Mouse (Mus musculus): ENCODE measurements around the gene Celf1.
"Not testable (repeated sequence)": the region's sequence is repeated elsewhere in the genome, so short reads cannot be mapped to it uniquely, and the experiment has no call there.

- TF ChIP-seq CTCF (IDR thresholded peaks at IDR 0.05; ENCODE audit: control insufficient read depth, insufficient read depth, low read length); POLR2A (IDR thresholded peaks at IDR 0.05; ENCODE audit: borderline replicate concordance, control insufficient read depth, low read depth, low read length): not testable (repeated sequence)
Observed at GRCm38 (mm10) chr2:90894299-90894677, 45.9 kb upstream of the Celf1 start.
